Mouse (Mus musculus): ENCODE data around the gene BC030867. TPM values are rescaled to one million over a fixed set of nuclear protein-coding genes. Genes with fewer than 3 reads are reported as not detected.
A peak's percentile ranks its signal among the peaks of the same experiment; 100 is the strongest.

The BC030867 gene
- polyA plus RNA-seq, 1 experiment from 2014 or later, result 2.9 TPM

GRCm38 (mm10) chr11:102211936-102212341 lies 36.7 kb upstream of the BC030867 start:
- no peak for ATAC-seq
- H3K4me3 ChIP-seq (ENCODE audit: low read length), result no peak overlapping the region
- no peaks in the 10 kb centered on the region; the same call in 1 of the 2 replicates for H3K36me3 ChIP-seq (ENCODE audit: control insufficient read depth, insufficient read depth, low read length)
- H3K9ac ChIP-seq (ENCODE audit: low read depth, low read length), result no peak overlapping the region
- no peaks in the 10 kb centered on the region for H3K27me3 ChIP-seq (replicated peaks; ENCODE audit: control insufficient read depth, insufficient read depth, low read length)
- 49% methylated on average over 18 of the region's 18 CpGs for WGBS
- H3K27ac ChIP-seq (ENCODE audit: low read depth, low read length), result no peak overlapping the region
- no peaks in the 10 kb centered on the region for H3K9me3 ChIP-seq (ENCODE audit: control insufficient read depth, low read length)
- no peak overlapping the region for H3K4me2 ChIP-seq (ENCODE audit: low read length)
- H3K4me1 ChIP-seq (ENCODE audit: control insufficient read depth, insufficient read depth, low read depth, low read length), result peaks cover 62% of the 10 kb centered on the region

- Histone ChIP-seq H3K9ac (ENCODE audit: low read depth, low read length) (no peak overlapping the region; the same call in 1 of the 2 replicates), H3K4me1 (ENCODE audit: control insufficient read depth, insufficient read depth, low read depth, low read length) (peaks cover 68% of the 10 kb centered on the region), H3K4me3 (ENCODE audit: low read length) (no peak overlapping the region), H3K27ac (ENCODE audit: low read depth, low read length) (no peak overlapping the region), H3K27me3 (replicated peaks; ENCODE audit: control insufficient read depth, insufficient read depth, low read length) (no peaks in the 10 kb centered on the region), H3K4me2 (ENCODE audit: low read length) (no peak overlapping the region), H3K36me3 (ENCODE audit: control insufficient read depth, insufficient read depth, low read length) (no peaks in the 10 kb centered on the region; the same call in 1 of the 2 replicates), H3K9me3 (ENCODE audit: control insufficient read depth, low read length) (no peaks in the 10 kb centered on the region)
- ATAC-seq, result no peak
- 39% methylated on average over 10 of the region's 10 CpGs for WGBS
Observed at GRCm38 (mm10) chr11:102214430-102215156, 34.1 kb upstream of the BC030867 start.

- no peak overlapping the region for H3K27ac ChIP-seq (ENCODE audit: low read depth, low read length)
- no peak overlapping the region for H3K4me2 ChIP-seq (ENCODE audit: low read length)
- 73% methylated on average over 11 of the region's 11 CpGs for WGBS
- H3K9me3 ChIP-seq (ENCODE audit: control insufficient read depth, low read length), result no peaks in the 10 kb centered on the region
- H3K9ac ChIP-seq (ENCODE audit: low read depth, low read length), result peak overlapping the region; percentile 17
- H3K4me1 ChIP-seq (ENCODE audit: control insufficient read depth, insufficient read depth, low read depth, low read length), result peaks cover 67% of the 10 kb centered on the region
- H3K36me3 ChIP-seq (ENCODE audit: control insufficient read depth, insufficient read depth, low read length), result no peaks in the 10 kb centered on the region; the same call in 1 of the 2 replicates
- no peaks in the 10 kb centered on the region for H3K27me3 ChIP-seq (replicated peaks; ENCODE audit: control insufficient read depth, insufficient read depth, low read length)
- H3K4me3 ChIP-seq (ENCODE audit: low read length), result no peak overlapping the region
- no peak for ATAC-seq
Observed at GRCm38 (mm10) chr11:102215511-102215910, 33.2 kb upstream of the BC030867 start.

GRCm38 (mm10) chr11:102216056-102216885 lies 32.4 kb upstream of the BC030867 start:
- H3K9ac ChIP-seq (ENCODE audit: low read depth, low read length), result peak overlapping the region; percentile 17
- 45% methylated on average over 12 of the region's 12 CpGs for WGBS
- H3K4me3 ChIP-seq (ENCODE audit: low read length), result no peak overlapping the region
- no peak overlapping the region for H3K4me2 ChIP-seq (ENCODE audit: low read length)
- no peak for ATAC-seq
- no peak overlapping the region for H3K27ac ChIP-seq (ENCODE audit: low read depth, low read length)
- H3K9me3 ChIP-seq (ENCODE audit: control insufficient read depth, low read length), result no peaks in the 10 kb centered on the region
- H3K4me1 ChIP-seq (ENCODE audit: control insufficient read depth, insufficient read depth, low read depth, low read length), result peaks cover 67% of the 10 kb centered on the region
- H3K27me3 ChIP-seq (replicated peaks; ENCODE audit: control insufficient read depth, insufficient read depth, low read length), result no peaks in the 10 kb centered on the region
- no peaks in the 10 kb centered on the region; the same call in 1 of the 2 replicates for H3K36me3 ChIP-seq (ENCODE audit: control insufficient read depth, insufficient read depth, low read length)

GRCm38 (mm10) chr11:102216886-102217240 lies 31.8 kb upstream of the BC030867 start:
- 49% methylated on average over 5 of the region's 5 CpGs for WGBS
- Histone ChIP-seq H3K27ac (ENCODE audit: low read depth, low read length) (no peak overlapping the region), H3K27me3 (replicated peaks; ENCODE audit: control insufficient read depth, insufficient read depth, low read length) (no peaks in the 10 kb centered on the region), H3K4me2 (ENCODE audit: low read length) (no peak overlapping the region), H3K36me3 (ENCODE audit: control insufficient read depth, insufficient read depth, low read length) (no peaks in the 10 kb centered on the region), H3K4me1 (ENCODE audit: control insufficient read depth, insufficient read depth, low read depth, low read length) (peaks cover 67% of the 10 kb centered on the region), H3K4me3 (ENCODE audit: low read length) (no peak overlapping the region), H3K9ac (ENCODE audit: low read depth, low read length) (no peak overlapping the region), H3K9me3 (ENCODE audit: control insufficient read depth, low read length) (no peaks in the 10 kb centered on the region)
- ATAC-seq, result no peak

GRCm38 (mm10) chr11:102217396-102217795 lies 31.3 kb upstream of the BC030867 start:
- no peak for ATAC-seq
- no peaks in the 10 kb centered on the region for H3K36me3 ChIP-seq (ENCODE audit: control insufficient read depth, insufficient read depth, low read length)
- WGBS, result 86% methylated on average over 5 of the region's 6 CpGs
- H3K27ac ChIP-seq (ENCODE audit: low read depth, low read length), result no peak overlapping the region
- peaks cover 65% of the 10 kb centered on the region for H3K4me1 ChIP-seq (ENCODE audit: control insufficient read depth, insufficient read depth, low read depth, low read length)
- H3K9me3 ChIP-seq (ENCODE audit: control insufficient read depth, low read length), result no peaks in the 10 kb centered on the region
- no peak overlapping the region for H3K4me3 ChIP-seq (ENCODE audit: low read length)
- H3K9ac ChIP-seq (ENCODE audit: low read depth, low read length), result no peak overlapping the region; the same call in 1 of the 2 replicates
- H3K4me2 ChIP-seq (ENCODE audit: low read length), result peak overlapping the region; percentile 57
- no peaks in the 10 kb centered on the region for H3K27me3 ChIP-seq (replicated peaks; ENCODE audit: control insufficient read depth, insufficient read depth, low read length)

GRCm38 (mm10) chr11:102217876-102218430 lies 30.7 kb upstream of the BC030867 start:
- no peaks in the 10 kb centered on the region for H3K9me3 ChIP-seq (ENCODE audit: control insufficient read depth, low read length)
- H3K27ac ChIP-seq (ENCODE audit: low read depth, low read length), result no peak overlapping the region
- H3K27me3 ChIP-seq (replicated peaks; ENCODE audit: control insufficient read depth, insufficient read depth, low read length), result no peaks in the 10 kb centered on the region
- WGBS, result 62% methylated on average over 7 of the region's 7 CpGs
- H3K36me3 ChIP-seq (ENCODE audit: control insufficient read depth, insufficient read depth, low read length), result no peaks in the 10 kb centered on the region
- peak overlapping the region; percentile 52; the same call in 1 of the 2 replicates for H3K9ac ChIP-seq (ENCODE audit: low read depth, low read length)
- peak overlapping the region; percentile 33 for H3K4me3 ChIP-seq (ENCODE audit: low read length)
- ATAC-seq, result no peak
- H3K4me1 ChIP-seq (ENCODE audit: control insufficient read depth, insufficient read depth, low read depth, low read length), result peaks cover 64% of the 10 kb centered on the region
- H3K4me2 ChIP-seq (ENCODE audit: low read length), result peak overlapping the region; percentile 57

- peak; percentile 84 for ATAC-seq
- Histone ChIP-seq H3K4me3 (ENCODE audit: low read length) (peak overlapping the region; percentile 33), H3K4me1 (ENCODE audit: control insufficient read depth, insufficient read depth, low read depth, low read length) (peaks cover 67% of the 10 kb centered on the region), H3K27me3 (replicated peaks; ENCODE audit: control insufficient read depth, insufficient read depth, low read length) (no peaks in the 10 kb centered on the region), H3K36me3 (ENCODE audit: control insufficient read depth, insufficient read depth, low read length) (no peaks in the 10 kb centered on the region), H3K27ac (ENCODE audit: low read depth, low read length) (peak overlapping the region; percentile 68), H3K9ac (ENCODE audit: low read depth, low read length) (peak overlapping the region; percentile 52), H3K4me2 (ENCODE audit: low read length) (peak overlapping the region; percentile 57), H3K9me3 (ENCODE audit: control insufficient read depth, low read length) (no peaks in the 10 kb centered on the region)
- WGBS, result 1% methylated on average over 10 of the region's 10 CpGs
Observed at GRCm38 (mm10) chr11:102218783-102219182, 29.9 kb upstream of the BC030867 start.
